Mouse (Mus musculus): ENCODE results near the gene Trim80. TPM values are rescaled to one million over a fixed set of nuclear protein-coding genes. Genes with fewer than 3 reads are reported as not detected.
"Not testable (repeated sequence)": the region's sequence is repeated elsewhere in the genome, so short reads cannot be mapped to it uniquely, and the experiment has no call there.

The Trim80 gene
- total RNA-seq, 1 experiment from 2014 or later = not detected

- not testable (repeated sequence) for ATAC-seq (replicated peaks; ENCODE audit: insufficient number of reproducible peaks, low FRiP score, low TSS enrichment, poor library complexity, severe bottlenecking)
Observed at GRCm38 (mm10) chr11:115454822-115455221, 14.5 kb downstream of the Trim80 start.

- ATAC-seq (replicated peaks; ENCODE audit: insufficient number of reproducible peaks, low FRiP score, low TSS enrichment, poor library complexity, severe bottlenecking) = no peak
Observed at GRCm38 (mm10) chr11:115455619-115456018, 15.3 kb downstream of the Trim80 start.

GRCm38 (mm10) chr11:115456182-115456581 lies 15.8 kb downstream of the Trim80 start:
- ATAC-seq (replicated peaks; ENCODE audit: insufficient number of reproducible peaks, low FRiP score, low TSS enrichment, poor library complexity, severe bottlenecking) = no peak

DNA sequence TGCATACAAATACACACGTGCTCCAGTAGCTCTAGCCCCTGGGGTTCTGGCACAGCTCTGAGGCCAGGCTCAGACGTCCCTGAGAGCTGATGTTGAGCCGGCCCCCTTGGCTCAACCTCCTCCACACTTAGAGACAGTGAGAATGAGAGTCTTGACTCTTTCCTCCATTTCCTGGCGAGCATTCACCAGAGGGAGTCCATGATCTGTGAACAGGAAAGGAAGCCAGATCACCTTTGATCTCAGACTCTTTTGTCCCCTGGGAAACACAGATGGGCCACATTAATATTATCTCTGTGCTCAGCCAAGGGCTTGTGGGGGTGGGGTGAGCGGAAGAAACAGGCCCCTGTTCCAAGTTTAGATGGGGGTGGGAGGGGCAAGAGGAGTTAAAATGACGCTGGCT lies 17.1 kb downstream of the Trim80 start:
- no peak for ATAC-seq (replicated peaks; ENCODE audit: insufficient number of reproducible peaks, low FRiP score, low TSS enrichment, poor library complexity, severe bottlenecking)

GRCm38 (mm10) chr11:115460976-115461375 lies 20.6 kb downstream of the Trim80 start:
- no peak for ATAC-seq (replicated peaks; ENCODE audit: insufficient number of reproducible peaks, low FRiP score, low TSS enrichment, poor library complexity, severe bottlenecking)

DNA sequence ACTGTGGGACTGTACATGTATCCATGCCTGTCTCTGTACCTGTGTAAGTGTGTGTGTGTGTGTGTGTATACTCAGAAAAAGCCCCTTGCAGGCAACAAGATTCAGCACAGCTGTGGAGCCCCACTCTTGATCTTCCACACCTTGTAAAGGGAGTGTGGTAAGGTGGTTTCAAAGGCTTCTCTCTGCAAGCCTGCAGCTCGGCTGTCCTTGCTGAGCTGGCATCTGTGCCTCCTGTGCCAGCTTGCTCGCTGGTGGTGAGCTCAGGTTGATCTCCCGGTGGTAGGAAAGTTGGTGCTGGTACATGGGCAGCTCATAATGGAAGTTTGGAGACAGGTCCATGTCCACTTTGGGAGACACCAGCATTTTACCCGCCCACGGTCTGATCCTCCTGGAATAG lies 21.5 kb downstream of the Trim80 start:
- ATAC-seq (replicated peaks; ENCODE audit: insufficient number of reproducible peaks, low FRiP score, low TSS enrichment, poor library complexity, severe bottlenecking) = no peak

- no peak for ATAC-seq (replicated peaks; ENCODE audit: insufficient number of reproducible peaks, low FRiP score, low TSS enrichment, poor library complexity, severe bottlenecking)
Observed at GRCm38 (mm10) chr11:115462243-115462891, 22.0 kb downstream of the Trim80 start, which contains the start of gene Slc16a5. TSS of gene Slc16a5 (plus strand) at chr11:115462474.

GRCm38 (mm10) chr11:115463397-115463796 lies 23.1 kb downstream of the Trim80 start:
- ATAC-seq (replicated peaks; ENCODE audit: insufficient number of reproducible peaks, low FRiP score, low TSS enrichment, poor library complexity, severe bottlenecking) = no peak

DNA sequence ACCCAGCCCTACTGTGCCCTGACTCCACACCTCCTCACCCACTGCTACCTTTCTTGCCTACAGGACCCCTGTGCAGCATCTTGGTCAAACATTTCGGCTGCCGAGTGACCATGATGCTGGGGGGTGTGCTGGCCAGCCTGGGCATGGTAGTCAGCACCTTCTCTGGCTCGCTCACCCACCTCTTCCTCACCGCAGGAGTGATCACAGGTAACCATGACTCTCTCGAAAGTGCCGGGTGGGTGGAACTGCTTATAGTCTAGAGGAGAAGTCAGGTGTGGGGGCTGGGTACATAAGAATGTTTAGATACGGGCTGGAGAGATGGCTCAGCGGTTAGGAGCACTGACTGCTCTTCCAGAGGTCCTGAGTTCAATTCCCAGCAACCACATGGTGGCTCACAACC lies 24.5 kb downstream of the Trim80 start:
- no peak for ATAC-seq (replicated peaks; ENCODE audit: insufficient number of reproducible peaks, low FRiP score, low TSS enrichment, poor library complexity, severe bottlenecking)

- ATAC-seq (replicated peaks; ENCODE audit: insufficient number of reproducible peaks, low FRiP score, low TSS enrichment, poor library complexity, severe bottlenecking) = no peak
Observed at GRCm38 (mm10) chr11:115467217-115467618, 26.9 kb downstream of the Trim80 start.

DNA sequence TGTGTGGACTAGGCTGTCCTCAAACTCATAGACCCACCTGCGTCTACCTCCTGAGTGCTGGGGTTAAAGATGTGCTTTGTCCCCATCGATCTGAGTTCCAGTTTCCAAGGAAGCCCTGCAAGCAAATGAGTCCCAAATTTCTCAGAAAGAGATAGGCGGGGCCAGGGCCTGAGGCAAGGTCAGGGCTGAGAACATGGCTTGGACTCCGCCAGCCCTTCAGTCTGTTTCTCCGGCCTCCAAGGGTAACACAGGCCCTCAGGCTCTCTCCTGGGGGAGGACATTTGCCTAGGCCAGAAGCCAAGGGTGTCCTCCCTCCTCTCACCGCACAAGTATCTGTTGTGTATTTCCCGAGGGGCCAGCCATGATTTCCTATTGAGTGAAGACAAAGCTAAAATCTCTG lies 31.8 kb downstream of the Trim80 start:
- no peak for ATAC-seq (replicated peaks; ENCODE audit: insufficient number of reproducible peaks, low FRiP score, low TSS enrichment, poor library complexity, severe bottlenecking)

DNA sequence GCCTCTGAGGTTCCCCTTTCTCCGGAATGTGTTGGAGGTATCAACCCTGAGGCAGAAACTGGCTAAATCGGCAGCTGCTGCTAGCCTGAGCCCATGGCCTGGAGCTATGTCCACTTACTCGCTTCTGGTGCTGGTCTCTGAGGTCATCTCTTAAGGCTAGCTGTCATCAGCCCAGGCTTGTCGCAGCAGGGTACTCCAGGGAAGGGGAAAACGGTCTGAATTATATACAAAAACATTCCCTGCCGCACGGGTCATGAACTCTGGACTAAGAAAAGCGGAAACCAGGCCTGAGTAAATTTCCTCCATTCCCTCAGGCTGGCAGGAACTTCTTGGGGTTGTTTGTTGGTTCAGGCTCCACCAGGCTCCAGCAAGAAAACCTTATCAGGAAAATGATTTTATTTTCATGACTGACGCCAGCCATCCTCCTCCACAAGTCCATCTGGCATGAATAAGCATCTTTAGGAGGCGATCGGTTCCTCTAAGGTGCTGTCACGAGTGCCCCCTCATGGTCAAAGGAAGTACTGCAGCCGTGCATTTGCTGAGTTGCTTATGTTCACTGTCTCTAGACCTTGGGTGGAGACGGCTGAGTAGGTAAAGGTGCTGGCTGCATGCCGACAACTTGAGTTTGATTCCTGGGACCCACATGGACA lies 33.4 kb downstream of the Trim80 start:
- ATAC-seq (replicated peaks; ENCODE audit: insufficient number of reproducible peaks, low FRiP score, low TSS enrichment, poor library complexity, severe bottlenecking) = peak; percentile 50

DNA sequence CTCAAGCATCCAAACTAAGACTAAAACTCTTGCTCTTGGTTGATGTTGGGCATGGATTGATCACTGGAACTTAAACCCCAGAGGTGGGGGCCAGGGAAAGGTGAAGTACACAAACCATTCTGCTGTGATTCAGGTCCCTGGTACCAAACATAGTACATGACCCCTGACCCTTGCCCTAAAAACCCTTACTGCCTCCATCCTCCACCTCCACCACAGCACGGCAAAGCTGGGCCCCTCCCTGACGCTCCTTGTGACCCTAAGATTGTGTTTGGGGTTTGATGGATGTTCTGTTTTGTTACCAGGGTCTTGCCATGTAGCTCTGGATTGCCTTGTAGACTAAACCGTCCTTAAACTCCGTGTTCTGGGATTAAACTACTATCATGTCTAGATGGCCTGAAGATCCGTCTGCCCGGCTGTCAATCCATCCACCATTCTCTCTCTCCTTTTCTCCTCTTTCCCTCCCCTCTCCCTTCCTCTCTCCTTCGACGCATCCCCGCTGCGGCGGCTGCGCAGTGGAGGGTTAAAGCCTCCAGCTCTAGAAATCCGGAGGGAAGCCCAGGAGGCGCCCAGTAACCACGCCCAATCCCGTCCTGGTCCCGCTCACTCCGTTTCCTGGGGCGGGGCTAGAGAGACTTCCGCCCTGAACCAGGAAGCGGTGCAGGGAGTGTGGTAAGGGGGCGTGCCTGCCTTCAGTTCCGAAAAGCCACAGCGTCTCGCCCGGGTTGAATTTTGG lies 34.8 kb downstream of the Trim80 start, which contains the start of gene Armc7:
Armc7 (plus strand) TSS at position 643 of the 733 bp plus-strand sequence.
- peak; percentile 80 for ATAC-seq (replicated peaks; ENCODE audit: insufficient number of reproducible peaks, low FRiP score, low TSS enrichment, poor library complexity, severe bottlenecking)

DNA sequence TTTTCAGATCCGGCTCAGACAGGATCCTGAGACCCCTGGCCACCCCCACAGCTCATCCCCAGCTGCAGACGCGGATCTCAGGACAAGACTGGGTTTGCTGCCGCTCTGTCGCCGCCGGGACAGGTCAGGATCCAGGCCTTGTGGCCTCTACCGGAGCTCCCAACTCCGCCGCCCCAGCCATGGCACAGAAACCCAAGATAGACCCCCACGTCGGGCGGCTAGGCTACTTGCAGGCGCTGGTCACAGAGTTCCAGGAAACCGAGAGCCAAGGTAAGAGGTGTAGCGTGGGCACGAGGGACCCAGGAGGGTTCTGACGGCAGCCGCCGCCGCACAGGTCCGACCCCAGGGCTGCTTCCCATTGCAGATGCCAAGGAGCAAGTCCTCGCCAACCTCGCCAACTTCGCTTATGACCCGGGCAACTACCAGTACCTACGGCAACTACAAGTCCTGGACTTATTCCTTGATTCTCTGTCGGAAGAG lies 35.5 kb downstream of the Trim80 start:
- ATAC-seq (replicated peaks; ENCODE audit: insufficient number of reproducible peaks, low FRiP score, low TSS enrichment, poor library complexity, severe bottlenecking) = no peak

DNA sequence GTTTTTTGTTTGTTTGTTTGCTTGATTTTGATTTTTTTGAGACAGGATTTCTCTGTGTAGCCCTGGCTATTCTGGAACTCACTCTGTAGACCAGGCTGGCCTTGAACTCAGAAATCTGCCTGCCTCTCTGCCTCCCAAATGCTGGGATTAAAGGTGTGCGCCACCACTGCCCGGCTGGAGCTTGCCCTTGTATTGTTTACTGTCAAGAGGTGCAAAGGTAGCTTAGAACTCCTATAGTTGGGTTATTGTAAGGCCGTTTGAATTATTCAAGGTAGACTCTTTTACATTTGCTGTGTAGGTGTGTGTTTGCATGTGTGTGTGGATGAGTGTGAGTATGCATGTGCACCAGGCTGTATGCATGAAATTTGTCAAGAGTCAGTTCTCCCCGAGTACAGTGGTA lies 36.3 kb downstream of the Trim80 start:
- ATAC-seq (replicated peaks; ENCODE audit: insufficient number of reproducible peaks, low FRiP score, low TSS enrichment, poor library complexity, severe bottlenecking) = not testable (repeated sequence)

DNA sequence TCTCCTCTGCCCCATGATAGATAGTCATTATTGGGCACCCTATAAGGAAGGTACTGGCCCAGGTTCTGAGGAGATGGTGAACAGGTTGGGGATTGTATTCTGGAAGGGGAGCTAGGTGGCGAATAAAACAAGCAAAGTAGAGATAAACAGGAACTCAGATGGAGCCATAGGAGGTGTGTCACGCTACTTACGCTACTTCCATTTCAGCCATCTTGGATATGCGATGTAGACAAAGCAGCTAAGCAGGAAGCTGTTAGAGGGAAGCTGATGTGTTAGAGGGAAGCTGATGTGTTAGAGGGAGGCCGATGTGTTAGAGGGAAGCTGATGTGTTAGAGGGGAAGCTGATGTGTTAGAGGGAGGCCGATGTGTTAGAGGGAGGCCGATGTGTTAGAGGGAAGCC lies 37.0 kb downstream of the Trim80 start:
- ATAC-seq (replicated peaks; ENCODE audit: insufficient number of reproducible peaks, low FRiP score, low TSS enrichment, poor library complexity, severe bottlenecking) = peak; percentile 75

- no peak for ATAC-seq (replicated peaks; ENCODE audit: insufficient number of reproducible peaks, low FRiP score, low TSS enrichment, poor library complexity, severe bottlenecking)
Observed at GRCm38 (mm10) chr11:115478296-115478938, 38.1 kb downstream of the Trim80 start.

DNA sequence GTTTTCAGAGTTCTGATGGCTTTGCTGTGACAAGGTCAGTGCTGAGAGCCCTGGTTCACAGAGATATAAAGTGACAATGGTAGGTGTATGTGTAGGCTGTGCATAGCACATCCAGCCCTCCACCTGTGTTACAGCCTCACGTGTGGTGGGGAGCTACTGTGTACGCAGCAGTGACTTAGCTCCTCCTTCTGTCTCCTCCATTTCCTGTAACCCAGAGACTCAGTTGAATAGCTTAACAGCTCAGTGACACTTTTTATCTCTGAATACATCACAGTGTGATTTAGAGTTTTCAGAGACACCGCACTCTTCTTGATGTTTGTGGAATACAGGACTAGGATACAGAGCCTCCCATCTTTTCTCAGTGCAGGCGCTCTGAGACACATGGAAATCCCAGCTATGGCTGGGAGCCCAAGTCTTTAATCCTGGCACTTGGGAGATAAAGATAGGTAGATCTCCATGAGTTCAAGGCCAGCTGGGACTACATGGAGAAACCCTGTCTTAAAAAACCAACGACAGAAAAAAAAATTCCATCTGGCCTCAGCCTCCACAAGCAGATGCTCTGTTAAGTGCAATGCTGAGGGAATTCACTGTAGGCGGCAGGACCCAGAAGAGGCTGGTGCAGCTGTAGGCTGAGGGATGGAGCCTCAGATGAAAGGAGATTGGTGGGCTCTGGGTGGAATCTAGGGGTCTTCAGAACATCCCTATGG lies 41.4 kb downstream of the Trim80 start:
- ATAC-seq (replicated peaks; ENCODE audit: insufficient number of reproducible peaks, low FRiP score, low TSS enrichment, poor library complexity, severe bottlenecking) = no peak

GRCm38 (mm10) chr11:115483278-115483677 lies 42.9 kb downstream of the Trim80 start:
- no peak for ATAC-seq (replicated peaks; ENCODE audit: insufficient number of reproducible peaks, low FRiP score, low TSS enrichment, poor library complexity, severe bottlenecking)
